Mouse (Mus musculus): Measurements from ENCODE around the gene Il11ra1. TPM values are rescaled to one million over a fixed set of nuclear protein-coding genes. Genes with fewer than 3 reads are reported as not detected.

Il11ra1 gene
- polyA plus RNA-seq (2017; shearing (Covaris generic)) = 6.8 TPM

DNA sequence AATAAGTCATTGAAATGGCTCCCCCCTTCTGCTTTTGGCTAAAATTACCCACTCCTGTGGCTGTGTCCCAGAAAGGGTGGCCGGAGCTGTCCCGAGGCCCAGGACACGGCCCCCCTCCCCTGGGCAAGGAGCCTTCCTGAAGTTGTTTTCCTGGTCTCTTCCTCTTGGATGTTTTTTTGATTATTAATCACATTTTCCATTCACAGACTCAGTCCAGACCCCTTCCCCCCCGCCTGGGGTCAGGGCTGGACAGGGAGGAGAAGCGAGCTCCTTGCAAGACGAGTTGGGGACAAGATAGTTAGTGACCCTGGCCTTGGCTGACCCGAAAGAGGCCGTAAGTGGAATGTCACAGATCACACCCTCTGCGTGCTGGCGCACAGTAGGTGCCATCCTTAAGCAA lies at the start of gene Il11ra1:
Gene Il11ra1, plus strand, starts transcription at position 207 of the 400 bp plus-strand sequence.

DNA sequence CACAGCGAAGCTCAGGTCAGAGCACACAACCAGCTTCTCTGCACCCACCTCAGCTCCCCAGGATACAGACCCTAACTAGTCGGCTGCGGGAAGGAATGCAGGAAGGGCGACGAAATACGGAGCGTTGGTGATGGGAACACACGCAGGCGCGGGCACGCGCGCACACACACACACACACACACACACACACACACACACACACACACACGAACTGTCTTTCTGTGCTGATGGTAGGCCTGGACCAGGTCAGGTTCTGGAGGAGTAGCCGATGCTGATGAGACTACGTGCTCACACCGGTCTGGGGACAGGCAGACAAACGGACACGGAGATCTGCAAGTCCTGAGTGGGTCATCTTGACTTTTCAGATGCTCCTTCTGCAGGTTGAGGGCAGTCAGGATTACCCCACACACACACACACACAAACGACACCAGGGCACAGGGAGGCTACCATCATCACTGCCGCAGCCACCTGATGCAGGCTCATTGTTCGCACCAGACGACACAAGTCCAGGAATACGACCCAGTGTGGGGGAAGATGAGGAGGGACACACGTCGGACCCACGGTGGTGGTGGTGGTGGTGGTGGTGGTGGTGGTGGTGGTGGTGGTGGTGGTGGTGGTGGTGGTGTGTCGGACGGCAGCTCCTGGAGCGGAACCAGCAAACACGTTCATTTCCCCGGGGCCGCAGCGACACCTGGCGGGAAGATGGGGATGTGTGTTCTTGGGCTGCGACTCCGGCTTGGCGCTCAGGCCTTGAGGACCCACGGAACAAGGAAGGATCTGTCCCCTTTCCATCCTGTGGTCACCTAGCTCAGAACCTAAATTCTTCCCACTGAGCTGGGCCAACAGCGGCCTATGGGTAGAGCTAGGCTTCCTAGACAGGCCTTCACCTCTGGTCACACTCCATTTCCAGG lies 2.6 kb upstream of the Il11ra1 start, which contains the start of gene Cntfr:
Gene Cntfr, minus strand, starts transcription at position 160 of the 912 bp plus-strand sequence.

DNA sequence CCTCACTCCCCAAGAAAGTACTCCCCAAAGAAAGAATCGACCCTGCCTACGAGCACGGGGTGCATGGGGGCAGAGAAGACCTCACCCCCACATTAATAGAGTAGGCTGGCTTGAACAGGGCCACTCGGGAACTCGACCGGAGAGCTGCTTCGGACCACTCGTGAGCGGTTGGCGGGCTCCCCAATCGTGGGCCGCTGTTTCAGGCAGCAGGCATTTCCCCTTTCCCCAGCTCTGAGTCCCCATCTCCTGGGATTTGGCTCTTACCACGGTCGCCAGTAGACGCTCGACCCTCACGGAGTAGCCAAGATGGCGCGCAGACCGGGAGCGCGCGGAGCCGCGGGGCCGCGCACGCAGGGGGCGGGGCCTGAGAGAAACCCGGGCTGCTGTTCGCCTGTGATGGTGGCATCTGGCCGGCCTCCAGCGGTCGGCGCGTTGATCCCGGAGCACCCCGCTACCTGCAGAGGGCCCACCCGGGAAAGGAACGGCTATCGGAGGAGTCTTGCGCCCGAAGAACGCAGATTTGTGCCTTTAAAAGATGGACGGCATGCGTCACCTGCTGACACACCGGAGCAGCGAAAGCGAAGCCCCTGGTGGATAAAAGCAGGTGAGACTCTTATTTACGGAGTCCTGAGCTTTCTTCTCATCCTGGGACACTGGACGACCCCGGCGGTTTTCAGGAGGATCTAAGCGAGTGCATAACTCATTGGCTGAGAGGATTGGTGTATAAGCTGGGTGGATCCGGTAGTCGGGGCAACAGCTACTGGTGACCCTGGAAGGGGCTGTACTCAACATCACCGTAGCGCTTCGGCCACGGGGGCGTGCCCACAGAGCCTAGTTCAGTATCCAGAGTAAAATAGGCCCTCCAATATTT lies 13.6 kb downstream of the Il11ra1 start, which contains the start of gene Rpp25l:
Gene Rpp25l, minus strand, starts transcription at position 338 of the 871 bp plus-strand sequence.

DNA sequence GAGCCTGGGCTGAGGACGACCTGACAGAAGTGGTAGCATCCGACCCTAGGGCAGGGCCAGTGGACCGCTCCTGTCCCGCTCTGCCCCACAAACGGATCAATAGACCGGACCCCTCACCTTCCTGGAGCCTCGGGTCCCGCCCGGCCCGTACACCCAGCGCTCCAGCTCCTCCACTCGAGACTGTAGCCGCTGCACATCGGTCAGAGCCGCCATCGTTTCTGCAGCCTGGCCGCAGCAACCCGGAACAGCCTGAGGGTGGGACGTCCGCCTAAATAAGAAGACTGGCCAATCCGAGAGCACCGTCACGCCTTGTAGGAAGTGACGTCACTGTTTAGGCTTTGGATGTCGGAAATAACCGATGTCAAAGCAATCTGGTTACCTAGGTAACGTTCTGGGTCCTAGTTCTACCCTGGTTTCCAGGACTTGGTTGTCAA lies 23.1 kb downstream of the Il11ra1 start, which contains the start of gene Dctn3:
Gene Dctn3, minus strand, starts transcription at position 253 of the 434 bp plus-strand sequence.

DNA sequence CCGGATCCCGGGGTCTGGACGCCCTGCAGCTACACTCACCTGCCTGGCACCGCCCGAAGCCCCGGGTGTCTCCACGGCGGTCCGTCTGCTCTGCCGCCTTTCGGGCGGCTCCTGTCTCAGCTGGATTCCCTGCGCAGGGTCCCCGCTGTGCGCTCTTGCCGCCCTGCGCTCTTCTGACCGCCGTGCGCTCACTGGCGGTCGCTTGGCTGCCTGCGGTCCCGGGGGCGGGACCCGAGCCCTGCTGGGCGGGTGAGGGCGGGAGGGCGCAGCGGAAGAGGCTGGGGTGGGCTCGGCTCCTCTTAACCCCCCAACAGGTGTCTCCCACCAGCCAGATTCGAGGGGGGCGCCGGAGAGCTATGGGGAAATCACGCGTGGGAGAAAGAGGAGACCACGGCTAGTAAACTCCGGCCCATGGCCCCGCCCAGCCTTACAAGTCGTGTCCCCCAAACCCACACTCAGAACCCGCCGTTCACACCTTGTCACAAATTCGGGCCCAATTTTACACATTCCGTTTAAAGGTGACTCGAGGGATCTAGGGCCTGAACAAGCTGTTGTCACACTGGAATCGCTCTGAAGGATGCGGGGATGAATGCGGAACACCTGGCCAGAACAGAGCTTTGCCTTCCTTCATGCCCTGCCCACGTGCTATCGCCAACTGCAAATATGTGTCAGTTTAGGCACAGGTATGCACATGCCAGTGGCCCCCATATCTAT lies 31.4 kb downstream of the Il11ra1 start, which contains the start of gene Arid3c:
Gene Arid3c, minus strand, starts transcription at position 91 of the 714 bp plus-strand sequence.

DNA sequence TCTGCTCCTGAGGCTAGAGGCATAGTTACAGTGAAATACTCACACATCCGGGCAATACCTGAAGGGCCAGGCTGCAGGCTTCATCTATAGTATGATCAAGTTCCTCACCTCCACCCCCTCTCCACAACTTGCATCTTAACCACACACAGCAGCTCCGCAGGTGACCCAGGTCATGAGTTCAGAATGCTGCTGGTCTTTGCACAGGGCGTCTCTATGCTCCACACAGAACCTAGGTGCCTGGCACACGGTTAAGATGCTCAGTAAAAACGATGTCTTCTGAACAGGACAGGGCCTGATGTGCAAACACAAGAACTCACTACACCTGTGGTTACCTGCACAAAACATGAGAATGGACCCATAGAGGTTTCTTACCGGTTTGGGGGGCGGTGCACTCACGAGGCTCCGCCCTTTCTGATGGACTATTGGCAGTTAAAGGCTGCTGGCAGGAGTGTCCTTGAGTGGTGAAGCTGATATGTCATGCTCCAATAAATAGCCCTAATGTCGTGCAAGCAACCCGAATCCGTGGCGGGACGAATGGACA lies 55.1 kb downstream of the Il11ra1 start, which contains the start of gene Galt:
Gene Galt, plus strand, starts transcription at position 432 of the 541 bp plus-strand sequence.

DNA sequence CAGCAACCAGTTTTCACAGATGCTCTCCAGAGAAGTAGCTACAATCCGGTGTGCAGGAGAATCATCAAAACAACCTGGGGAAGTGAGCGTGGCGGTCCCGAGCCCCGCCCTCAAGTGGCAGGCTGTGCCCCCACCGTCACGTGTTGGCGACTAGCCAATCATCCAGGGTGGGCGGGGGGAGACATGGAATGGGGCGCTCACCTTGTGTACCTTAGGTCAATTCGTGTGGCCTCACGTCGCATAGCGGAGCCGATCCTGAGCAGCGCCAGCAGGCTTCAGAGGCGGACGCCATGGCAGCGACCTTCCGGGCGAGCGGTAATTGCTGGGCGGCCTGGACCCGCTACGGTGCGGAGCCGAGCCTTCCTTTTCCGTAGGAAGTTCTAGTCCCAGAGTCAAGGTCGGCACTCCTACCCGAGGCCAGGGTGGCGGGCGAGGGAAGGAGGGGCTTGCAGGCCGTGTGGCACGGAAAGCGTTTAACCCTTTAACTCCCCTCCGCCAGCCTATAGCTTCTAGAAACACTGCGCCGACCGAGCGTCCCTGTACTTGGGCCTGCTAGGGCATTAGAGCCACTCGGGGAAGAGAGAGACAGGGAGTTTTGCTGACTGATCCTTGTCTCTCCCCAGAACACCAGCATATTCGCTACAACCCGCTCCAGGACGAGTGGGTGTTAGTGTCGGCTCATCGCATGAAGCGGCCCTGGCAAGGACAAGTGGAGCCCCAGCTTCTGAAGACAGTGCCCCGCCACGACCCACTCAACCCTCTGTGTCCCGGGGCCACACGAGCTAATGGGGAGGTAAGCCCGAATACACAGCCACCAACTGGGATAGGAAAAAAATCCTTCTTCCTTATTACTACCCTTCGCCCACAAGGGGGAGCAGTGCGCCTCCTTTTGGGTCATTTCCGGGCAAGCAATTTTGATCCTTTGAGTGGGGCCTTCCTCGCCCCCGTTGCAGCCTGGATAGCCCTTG lies 55.8 kb downstream of the Il11ra1 start, which contains the start of gene Sigmar1:
Gene Sigmar1, minus strand, starts transcription at position 820 of the 968 bp plus-strand sequence.

DNA sequence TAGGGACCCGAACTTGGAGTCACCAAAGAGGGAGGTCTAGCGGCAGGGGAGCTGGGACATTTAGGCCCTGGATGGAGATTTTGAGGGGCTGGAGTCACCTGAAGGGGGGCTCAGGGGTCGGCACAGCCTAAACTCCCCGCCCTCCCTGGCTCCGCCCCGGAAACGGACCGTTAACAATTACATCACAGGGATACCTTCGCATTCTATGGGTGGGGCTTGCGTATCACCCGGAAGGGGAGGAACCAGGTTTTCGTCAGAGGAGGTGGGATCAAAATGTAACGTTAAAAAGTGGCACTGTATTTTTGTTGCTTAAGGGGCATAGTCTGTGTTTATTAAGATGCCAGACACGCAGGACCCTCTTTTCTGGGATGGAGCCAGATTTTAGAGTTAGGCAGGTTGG lies 74.2 kb downstream of the Il11ra1 start, which contains the start of gene Ccl27a:
Gene Ccl27a, minus strand, starts transcription at position 246 of the 400 bp plus-strand sequence.

Other genes starting within 250 kb of the Il11ra1 start
- gene Kif24, start 235.1 kb upstream of the Il11ra1 start, polyA plus RNA-seq (2017; shearing (Covaris generic)) = 0.87 TPM
- 10.3 TPM for gene Nudt2, start 234.8 kb upstream of the Il11ra1 start, polyA plus RNA-seq (2017; shearing (Covaris generic))
- not detected for gene AI464131, start 196.9 kb upstream of the Il11ra1 start, polyA plus RNA-seq (2017; shearing (Covaris generic))
- not detected for gene 1110017D15Rik, start 182.7 kb upstream of the Il11ra1 start, polyA plus RNA-seq (2017; shearing (Covaris generic))
- 6.4 TPM for gene Fam219a, start 130.5 kb upstream of the Il11ra1 start, polyA plus RNA-seq (2017; shearing (Covaris generic))
- not detected for gene Dnaic1, start 130.2 kb upstream of the Il11ra1 start, polyA plus RNA-seq (2017; shearing (Covaris generic))
- gene Enho, start 59.7 kb upstream of the Il11ra1 start, polyA plus RNA-seq (2017; shearing (Covaris generic)) = not detected
- not detected for gene Cntfr, start 2.9 kb upstream of the Il11ra1 start, polyA plus RNA-seq (2017; shearing (Covaris generic))
- 22.5 TPM for gene Rpp25l, start 13.5 kb downstream of the Il11ra1 start, polyA plus RNA-seq (2017; shearing (Covaris generic))
- 100 TPM for gene Dctn3, start 23.2 kb downstream of the Il11ra1 start, polyA plus RNA-seq (2017; shearing (Covaris generic))
- not detected for gene Arid3c, start 31.2 kb downstream of the Il11ra1 start, polyA plus RNA-seq (2017; shearing (Covaris generic))
- 58.6 TPM for gene Galt, start 55.2 kb downstream of the Il11ra1 start, polyA plus RNA-seq (2017; shearing (Covaris generic))
- gene Sigmar1, start 56.2 kb downstream of the Il11ra1 start, polyA plus RNA-seq (2017; shearing (Covaris generic)) = 25.2 TPM
- 8.3 TPM for gene Ccl27a, start 74.3 kb downstream of the Il11ra1 start, polyA plus RNA-seq (2017; shearing (Covaris generic))
- gene Gm21541, start 203.6 kb downstream of the Il11ra1 start, polyA plus RNA-seq (2017; shearing (Covaris generic)) = not detected
- gene Gm20878, start 241.6 kb downstream of the Il11ra1 start, polyA plus RNA-seq (2017; shearing (Covaris generic)) = 0.92 TPM

All from effector memory CD4-positive, alpha-beta T cell, adult 5 months (primary cell).